Mouse (Mus musculus) neural tube, embryonic 14.5 days (tissue): ENCODE results near the gene Ppih. TPM values are rescaled to one million over a fixed set of nuclear protein-coding genes. Genes with fewer than 3 reads are reported as not detected.
A peak's percentile ranks its signal among the peaks of the same experiment; 100 is the strongest.
"Not testable (repeated sequence)": the region's sequence is repeated elsewhere in the genome, so short reads cannot be mapped to it uniquely, and the experiment has no call there.

Experiments used
- ATAC-seq: fragments of 200-750 bp; cut with Nextera tagmentation; 2 replicates; pipeline ENCODE4 v1.8.0; 2017; ENCODE audit warnings: low read depth, mild to moderate bottlenecking, moderate TSS enrichment, moderate library complexity
- H3K27ac ChIP-seq: fragments of 300-500 bp; sonication (generic); 2 replicates; pipeline ENCODE4 v1.5.1; 2014; ENCODE audit warnings: low read depth, mild to moderate bottlenecking, control low read depth, low read length, moderate library complexity, mixed read lengths
- H3K27me3 ChIP-seq: fragments of 300-500 bp; sonication (generic); 2 replicates; pipeline ENCODE4 v1.6.1; 2014; ENCODE audit warnings: low read length; ENCODE audit not compliant: control insufficient read depth, insufficient read depth
- H3K36me3 ChIP-seq: fragments of 300-500 bp; sonication (generic); 2 replicates; pipeline ENCODE4 v1.6.1; 2014; ENCODE audit warnings: low read length, mixed read lengths; ENCODE audit not compliant: control insufficient read depth, insufficient read depth
- H3K4me1 ChIP-seq: fragments of 300-500 bp; sonication (generic); 2 replicates; pipeline ENCODE4 v1.6.1; 2014; ENCODE audit warnings: low read length; ENCODE audit not compliant: control insufficient read depth, insufficient read depth
- H3K4me2 ChIP-seq: fragments of 300-500 bp; sonication (generic); 2 replicates; pipeline ENCODE4 v1.6.1; 2014; ENCODE audit warnings: mild to moderate bottlenecking, low read depth, low read length, control low read depth
- H3K4me3 ChIP-seq: fragments of 300-500 bp; sonication (generic); 2 replicates; pipeline ENCODE4 v1.5.1; 2014; ENCODE audit warnings: low read depth, low read length, control low read depth, mixed read lengths
- H3K9ac ChIP-seq: fragments of 300-500 bp; sonication (generic); replicated peaks from 2 replicates; pipeline ENCODE4 v1.6.1; 2014; ENCODE audit warnings: low read depth, mild to moderate bottlenecking, control low read depth, low read length, mixed read lengths
- H3K9me3 ChIP-seq: fragments of 300-500 bp; sonication (generic); 2 replicates; pipeline ENCODE4 v1.6.1; 2016; ENCODE audit warnings: low read length; ENCODE audit not compliant: control insufficient read depth
- WGBS: fragments of 180-500 bp; shearing (Covaris S2); extraction: QIAGEN DNeasy Blood & Tissue Kit; methylation state at CpG from one replicate; pipeline ENCODE4 v1.1.7; 2014; 5-methylcytosine and 5-hydroxymethylcytosine counted together
- polyA plus RNA-seq: library from polyadenylated mRNA; unstranded; fragments of >200 nt; fragmentation: Nextera tagmentation; extraction: Ambion mirVana; gene quantifications from 2 replicates; pipeline ENCODE4 v1.2.1, GENCODE M21; 2014

Ppih gene
- polyA plus RNA-seq, 1 experiment from 2014 or later: 49.7 TPM

DNA sequence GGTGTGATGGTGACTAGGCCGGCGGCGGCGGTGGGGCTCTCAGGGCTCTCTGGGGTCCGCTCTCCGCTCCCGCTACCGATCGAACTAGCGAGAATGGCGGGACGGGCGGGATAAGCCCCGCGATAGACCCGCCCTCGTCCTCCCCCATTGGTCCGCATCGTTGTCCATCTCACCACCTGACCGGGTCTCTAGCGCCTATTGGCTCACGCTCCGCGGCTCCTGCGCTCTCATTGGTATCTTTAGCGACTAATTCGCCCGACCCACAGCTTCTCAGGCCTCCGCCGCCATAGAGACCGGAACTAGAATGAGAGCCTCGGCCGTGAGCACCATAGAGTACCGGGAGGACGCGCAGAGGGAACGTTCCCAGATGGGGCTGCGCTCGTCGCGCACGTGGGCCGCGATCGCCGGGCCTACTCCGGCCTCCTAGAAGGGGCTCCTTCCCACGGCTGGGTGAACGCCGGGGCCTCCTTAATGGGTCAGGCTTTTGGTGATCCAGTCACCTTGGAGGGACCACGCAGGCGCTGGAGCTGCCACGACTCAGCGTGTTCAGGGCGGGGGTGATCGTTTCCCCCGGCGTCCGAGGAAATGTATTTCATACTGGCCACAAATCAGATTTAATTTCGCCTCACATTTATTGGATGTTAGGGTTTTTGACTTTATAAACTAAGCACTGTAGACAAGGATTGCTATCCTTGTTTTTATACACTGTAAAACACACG is 25.8 kb downstream of the Ppih start, which contains the start of gene Ybx1:
TSS of gene Ybx1 (minus strand) at position 190 of the 719 bp plus-strand sequence.
- Histone ChIP-seq H3K4me2 (peak within 1 kb of the TSS; percentile 71), H3K9me3 (no peaks in the 10 kb centered on the region), H3K27me3 (no peaks in the 10 kb centered on the region), H3K27ac (peak within 1 kb of the TSS; percentile 93), H3K9ac (peak within 1 kb of the TSS; percentile 88), H3K36me3 (no peaks in the 10 kb centered on the region), H3K4me1 (peaks cover 19% of the 10 kb centered on the region), H3K4me3 (peak within 1 kb of the TSS; percentile 76)
- peak; percentile 99 for ATAC-seq
- under 1% methylated on average over 61 of the region's 61 CpGs for WGBS

DNA sequence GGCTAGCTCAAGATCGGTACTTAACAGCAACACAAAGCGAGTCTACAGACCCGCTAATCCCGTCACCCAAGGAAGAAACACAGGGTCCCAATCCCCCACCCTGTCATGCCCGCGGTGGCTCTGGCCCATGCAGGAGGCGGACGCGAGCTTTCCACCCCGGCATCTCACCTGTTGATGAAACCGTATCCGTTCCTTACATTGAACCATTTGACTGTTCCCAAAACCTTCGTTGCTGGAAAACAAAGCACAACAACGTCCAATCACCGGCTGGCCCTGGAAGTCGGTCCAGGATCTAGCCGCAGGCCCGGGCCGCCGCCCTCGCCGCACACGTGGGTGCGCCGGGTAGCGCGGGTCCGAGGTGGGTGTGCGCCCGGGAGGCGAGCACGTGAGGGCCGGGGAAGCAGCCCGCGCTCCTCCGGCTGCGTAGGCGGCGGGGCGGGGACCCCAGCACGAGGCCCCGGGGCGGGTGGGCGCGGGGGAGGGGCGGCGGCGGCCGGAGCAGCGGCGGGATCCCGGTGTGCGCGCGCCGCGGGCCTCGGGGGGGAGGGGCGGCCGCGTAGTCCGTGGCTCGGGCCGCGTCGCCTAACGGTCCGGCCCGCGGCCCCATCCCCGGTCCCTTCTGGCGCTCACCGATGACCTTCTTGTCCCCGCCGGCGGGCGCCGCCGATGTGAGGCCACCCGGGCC is 26.6 kb downstream of the Ppih start:
- Histone ChIP-seq H3K4me3 (peak overlapping the region; percentile 76), H3K9me3 (no peaks in the 10 kb centered on the region), H3K36me3 (no peaks in the 10 kb centered on the region), H3K4me1 (peaks cover 19% of the 10 kb centered on the region), H3K27ac (peak overlapping the region; percentile 89), H3K4me2 (peak overlapping the region; percentile 71), H3K27me3 (no peaks in the 10 kb centered on the region), H3K9ac (peak overlapping the region; percentile 88)
- WGBS: under 1% methylated on average over 50 of the region's 80 CpGs
- peak; percentile 25 for ATAC-seq

DNA sequence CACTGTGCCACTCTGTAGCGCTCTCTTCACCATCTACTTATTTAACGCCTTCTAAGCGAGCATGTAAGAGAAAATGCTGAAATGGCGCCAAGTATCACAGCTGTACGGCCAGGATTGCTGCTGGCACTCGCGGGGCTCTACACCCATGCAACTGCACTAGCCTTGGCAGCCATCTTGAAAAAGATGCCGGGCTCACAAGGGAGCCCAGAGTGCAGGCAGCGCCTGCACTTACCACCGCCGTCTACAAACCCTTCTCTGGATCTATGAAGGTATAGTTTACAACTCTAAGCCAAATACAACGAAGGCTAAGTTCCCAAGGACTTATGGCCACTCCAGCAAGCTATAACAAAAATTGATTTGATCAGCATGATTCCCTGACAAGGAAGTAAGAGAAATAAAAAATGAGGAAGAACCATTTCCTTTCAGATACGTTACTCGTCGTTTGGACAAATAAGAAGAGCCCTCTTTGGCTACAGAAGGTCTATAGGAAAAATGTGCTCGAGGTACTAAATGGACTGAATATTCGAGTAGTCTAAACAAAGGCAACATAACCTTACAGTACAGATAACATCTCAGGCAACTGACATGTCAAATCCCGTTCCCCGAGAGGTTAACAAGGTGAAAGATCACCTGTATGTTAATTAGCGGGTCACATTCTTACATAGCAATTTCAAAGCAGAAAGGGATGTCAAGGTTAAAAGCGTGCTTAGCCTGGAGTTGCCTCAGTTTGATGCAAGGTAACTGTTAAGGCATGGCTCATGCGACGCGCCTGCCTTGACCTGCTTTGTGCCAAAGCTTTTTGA is 27.4 kb downstream of the Ppih start:
- H3K4me3 ChIP-seq: peak overlapping the region; percentile 76
- H3K9me3 ChIP-seq: no peaks in the 10 kb centered on the region
- H3K4me2 ChIP-seq: peak overlapping the region; percentile 71
- H3K4me1 ChIP-seq: peaks cover 19% of the 10 kb centered on the region
- no peaks in the 10 kb centered on the region for H3K36me3 ChIP-seq
- no peaks in the 10 kb centered on the region for H3K27me3 ChIP-seq
- peak overlapping the region; percentile 89 for H3K27ac ChIP-seq
- peak overlapping the region; percentile 88 for H3K9ac ChIP-seq
- WGBS: 1% methylated on average over 24 of the region's 24 CpGs
- ATAC-seq: peak; percentile 13; the same call in 1 of the 2 replicates

DNA sequence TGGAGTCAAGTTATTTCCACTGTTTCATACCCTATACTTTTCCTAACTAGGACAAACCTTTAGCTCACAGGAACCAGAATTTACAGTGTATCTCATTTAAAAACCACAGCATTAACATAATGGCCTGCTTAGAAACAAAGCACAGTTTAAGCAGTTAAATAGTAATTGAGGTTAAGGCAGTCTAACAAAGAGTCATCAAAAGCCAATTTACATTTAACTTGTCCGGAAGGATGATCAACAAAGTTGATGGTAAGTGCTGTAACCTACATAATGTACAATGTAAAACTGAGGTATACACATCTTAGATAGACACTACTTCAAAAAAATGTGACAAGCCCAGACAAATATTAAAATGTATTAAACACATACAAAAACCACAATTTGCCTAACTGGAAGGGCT is 28.4 kb downstream of the Ppih start:
- peak overlapping the region; percentile 76 for H3K4me3 ChIP-seq
- no peak overlapping the region for H3K27ac ChIP-seq
- 53% methylated on average over 1 of the region's 1 CpGs for WGBS
- no peak for ATAC-seq
- H3K4me2 ChIP-seq: peak overlapping the region; percentile 71
- H3K9ac ChIP-seq: 0 out of 2 replicates have a peak overlapping the region, but pooled peaks have one; percentile 4
- H3K4me1 ChIP-seq: peaks cover 19% of the 10 kb centered on the region
- no peaks in the 10 kb centered on the region for H3K9me3 ChIP-seq
- no peaks in the 10 kb centered on the region for H3K27me3 ChIP-seq
- H3K36me3 ChIP-seq: no peaks in the 10 kb centered on the region

DNA sequence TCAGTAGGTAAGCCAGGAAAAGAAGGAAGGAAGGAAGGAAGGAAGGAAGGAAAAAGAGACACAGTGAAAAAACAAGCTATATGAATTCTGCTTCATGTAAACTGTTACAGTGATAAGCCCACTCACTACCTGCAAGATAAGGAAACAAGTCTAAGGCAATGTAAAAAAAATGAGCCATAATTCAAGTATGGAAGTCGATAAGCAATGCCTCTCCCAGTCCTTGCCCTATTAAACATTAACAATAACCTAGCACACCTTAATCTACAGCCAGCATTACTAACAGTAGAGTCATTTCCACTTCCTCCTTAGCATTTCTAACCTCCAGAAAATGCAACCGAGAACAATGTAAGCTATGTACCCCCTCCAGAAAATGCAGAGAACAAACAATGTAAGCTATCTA is 35.0 kb downstream of the Ppih start:
- H3K27ac ChIP-seq: no peak overlapping the region
- 79% methylated on average over 2 of the region's 2 CpGs for WGBS
- no peaks in the 10 kb centered on the region for H3K27me3 ChIP-seq
- H3K9me3 ChIP-seq: no peaks in the 10 kb centered on the region
- peaks cover 24% of the 10 kb centered on the region for H3K36me3 ChIP-seq
- no peak overlapping the region for H3K9ac ChIP-seq
- H3K4me3 ChIP-seq: no peak overlapping the region
- no peaks in the 10 kb centered on the region for H3K4me1 ChIP-seq
- no peak for ATAC-seq
- no peak overlapping the region for H3K4me2 ChIP-seq

DNA sequence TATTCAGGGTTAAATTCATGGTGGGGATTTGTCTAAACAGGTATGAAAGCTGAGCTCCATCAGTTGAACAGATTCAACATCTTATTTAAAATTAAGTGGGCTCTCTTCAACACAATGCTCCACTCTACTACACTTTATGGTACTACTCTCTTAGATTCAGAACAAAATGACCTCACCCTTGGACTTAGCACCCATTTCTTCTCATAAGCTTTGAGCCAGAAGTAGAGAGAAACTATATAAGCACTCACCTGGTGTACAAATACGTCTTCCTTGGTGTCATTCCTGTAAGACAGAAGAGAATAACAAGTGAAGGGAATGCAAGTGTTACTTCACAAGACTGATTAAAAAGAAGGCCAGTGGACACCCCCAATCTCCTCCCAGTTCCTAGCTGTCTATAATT is 35.5 kb downstream of the Ppih start:
- WGBS: 92% methylated on average over 1 of the region's 1 CpGs
- ATAC-seq: no peak
- no peaks in the 10 kb centered on the region for H3K4me1 ChIP-seq
- no peaks in the 10 kb centered on the region for H3K27me3 ChIP-seq
- H3K9me3 ChIP-seq: no peaks in the 10 kb centered on the region
- H3K9ac ChIP-seq: no peak overlapping the region
- no peak overlapping the region for H3K4me3 ChIP-seq
- no peak overlapping the region for H3K4me2 ChIP-seq
- no peak overlapping the region for H3K27ac ChIP-seq
- H3K36me3 ChIP-seq: peaks cover 26% of the 10 kb centered on the region

DNA sequence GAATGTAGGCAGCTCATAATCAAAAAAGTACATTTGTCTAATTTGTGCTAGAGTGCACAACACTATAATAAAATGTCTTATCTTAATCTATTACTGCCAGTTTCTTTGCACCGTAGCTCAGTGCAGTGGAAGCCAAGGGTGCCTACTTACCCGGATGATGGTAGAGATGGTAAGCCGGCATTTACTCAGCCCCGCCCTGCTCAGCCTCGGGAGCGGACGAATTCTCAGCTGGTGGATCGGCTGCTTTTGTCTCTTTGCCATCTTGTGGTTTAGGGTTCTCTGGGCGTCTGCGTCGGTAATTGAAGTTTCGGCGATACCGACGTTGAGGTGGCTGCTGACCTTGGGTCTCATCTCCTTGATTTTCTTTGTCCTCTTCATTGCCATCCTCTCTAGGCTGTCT is 41.6 kb downstream of the Ppih start:
- not testable (repeated sequence) for H3K4me3 ChIP-seq, H3K4me1 ChIP-seq, H3K27me3 ChIP-seq, H3K9ac ChIP-seq, H3K9me3 ChIP-seq, ATAC-seq, H3K4me2 ChIP-seq, H3K27ac ChIP-seq
- peaks cover 62% of the 10 kb centered on the region for H3K36me3 ChIP-seq
- WGBS: 93% methylated on average over 15 of the region's 15 CpGs

DNA sequence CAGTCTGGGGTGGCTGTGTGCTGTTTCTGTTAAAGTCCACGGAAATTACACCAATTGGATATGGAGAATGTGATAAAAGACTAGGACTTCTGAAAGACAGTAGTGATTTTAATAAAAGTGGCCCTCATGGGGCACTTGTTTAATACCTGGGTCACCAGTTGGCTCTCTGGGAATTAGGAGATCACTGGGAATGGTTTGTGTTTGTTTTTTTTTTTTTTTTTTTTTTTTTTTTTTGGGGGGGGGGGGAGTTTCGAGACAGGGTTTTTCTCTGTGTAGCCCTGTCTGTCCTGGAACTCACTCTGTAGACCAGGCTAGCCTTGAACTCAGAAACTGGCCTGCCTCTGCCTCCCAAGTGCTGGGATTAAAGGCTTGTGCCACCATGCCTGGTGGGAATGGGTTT is 44.6 kb downstream of the Ppih start:
- Histone ChIP-seq H3K27ac (no peak overlapping the region), H3K9ac (no peak overlapping the region), H3K4me1 (no peaks in the 10 kb centered on the region), H3K4me3 (no peak overlapping the region), H3K36me3 (peaks cover 53% of the 10 kb centered on the region), H3K27me3 (no peaks in the 10 kb centered on the region), H3K4me2 (no peak overlapping the region), H3K9me3 (no peaks in the 10 kb centered on the region)
- 73% methylated on average over 2 of the region's 2 CpGs for WGBS
- ATAC-seq: no peak
